Comparison of ENCODE assay signal across 7 mouse cellular contexts in the genomic region with DNA sequence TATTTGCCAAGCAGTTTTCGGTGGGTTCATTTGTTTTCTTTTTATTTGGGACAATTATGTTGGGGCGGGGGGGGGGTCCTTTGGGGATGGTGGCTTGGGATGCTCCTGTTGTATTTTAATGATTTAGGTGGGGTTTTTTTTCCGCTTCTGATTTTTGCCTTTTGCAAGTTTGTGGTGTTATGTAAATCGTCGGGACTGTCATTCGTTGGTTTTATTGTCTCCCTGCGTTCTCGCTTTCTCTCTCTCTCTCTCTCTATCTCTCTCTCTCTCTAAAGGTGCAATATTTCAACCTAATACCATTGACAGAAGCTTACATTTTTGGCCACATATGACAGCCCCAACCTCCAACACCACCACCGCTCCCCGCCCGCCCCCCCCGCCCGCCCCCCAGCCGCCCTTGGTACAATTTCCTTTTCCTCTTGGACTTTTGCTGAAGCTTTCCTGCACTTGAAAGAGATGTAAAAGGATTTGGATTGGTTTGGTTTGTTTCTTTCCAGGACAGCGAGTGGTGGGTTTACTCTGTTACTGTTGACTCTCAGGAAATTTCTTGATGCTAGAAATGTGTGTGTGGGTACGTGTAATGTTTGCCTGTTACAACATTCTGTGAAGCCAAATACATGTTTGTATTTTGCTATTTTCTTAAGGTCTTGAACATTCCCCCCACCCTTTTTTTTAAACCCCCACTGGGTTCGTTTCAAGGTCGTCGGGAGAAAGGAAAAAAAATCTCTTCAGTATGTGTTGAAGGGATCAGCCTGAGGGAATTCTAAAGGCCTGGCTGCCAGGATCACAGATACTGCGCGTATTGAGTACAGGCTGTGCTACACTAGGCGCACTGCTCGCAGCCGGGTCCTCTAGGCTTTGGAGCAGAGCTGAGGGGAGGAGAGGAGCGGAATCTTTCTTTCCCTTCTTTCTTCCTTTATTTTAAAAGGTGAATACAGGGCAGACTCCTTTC. TPM values are rescaled to one million over a fixed set of nuclear protein-coding genes. Genes with fewer than 3 reads are reported as not detected.
DNase-seq lines count a peak whose midpoint lies in the region; ATAC-seq and TF ChIP-seq lines count a peak whose summit lies in the region.

No protein-coding gene starts in this region.

- peak overlapping the region; percentile 97 for H3K4me2 ChIP-seq in kidney, embryonic 15.5 days
- peak overlapping the region; percentile 82 for H3K4me2 ChIP-seq in midbrain, embryonic 11.5 days

- TF ChIP-seq POLR2A in spleen, adult 2 months (IDR thresholded peaks at IDR 0.05; ENCODE audit: low read depth, low read length): no peak

- H3K27ac ChIP-seq in spleen, adult 2 months (ENCODE audit: insufficient read depth, low read length): peak overlapping the region; percentile 96
- peak overlapping the region; percentile 100 for H3K27ac ChIP-seq in heart, embryonic 10.5 days
- peak overlapping the region; percentile 99 for H3K27ac ChIP-seq in kidney, embryonic 15.5 days
- H3K27ac ChIP-seq in midbrain, embryonic 11.5 days (ENCODE audit: low read depth, low read length): peak overlapping the region; percentile 94; the same call in 1 of the 2 replicates

- H3K27me3 ChIP-seq in spleen, adult 2 months (ENCODE audit: control insufficient read depth, insufficient read depth, low read length): no peaks in the 10 kb centered on the region
- no peaks in the 10 kb centered on the region; the same call in 1 of the 2 replicates for H3K27me3 ChIP-seq in heart, embryonic 10.5 days (ENCODE audit: insufficient read depth, poor library complexity, severe bottlenecking)
- H3K27me3 ChIP-seq in kidney, embryonic 15.5 days: no peaks in the 10 kb centered on the region
- H3K27me3 ChIP-seq in midbrain, embryonic 11.5 days (ENCODE audit: control insufficient read depth, insufficient read depth, low read length): peaks cover 20% of the 10 kb centered on the region

- TF ChIP-seq CTCF in spleen, adult 2 months (IDR thresholded peaks at IDR 0.05; ENCODE audit: extremely low read depth, insufficient read depth, insufficient read length, insufficient replicate concordance): no peak

- ATAC-seq in kidney, embryonic 15.5 days (replicated peaks; ENCODE audit: low FRiP score): no peak
- ATAC-seq in midbrain, embryonic 11.5 days (ENCODE audit: low FRiP score): peak; percentile 45

- no peaks in the 10 kb centered on the region for H3K9me3 ChIP-seq in heart, embryonic 10.5 days
- no peaks in the 10 kb centered on the region for H3K9me3 ChIP-seq in kidney, embryonic 15.5 days (replicated peaks)
- no peaks in the 10 kb centered on the region for H3K9me3 ChIP-seq in midbrain, embryonic 11.5 days (ENCODE audit: control insufficient read depth, low read length)

- no peak for DNase-seq in spleen, adult 2 months (ENCODE audit: low read depth in 1 of 2, low spot score in 2 of 2)
- no peak for DNase-seq in spleen, postnatal 14 days (ENCODE audit: low spot score in 2 of 2)
- peak; percentile 70 to 73 for DNase-seq in cerebellum, postnatal 14 days
- peak; percentile 78 for DNase-seq in heart, embryonic 10.5 days (ENCODE audit: low spot score)
- DNase-seq in midbrain, embryonic 11.5 days (ENCODE audit: low spot score, missing footprints): peak; percentile 92
- no peak for DNase-seq in B cell, adult 2 months

- H3K4me1 ChIP-seq in spleen, adult 2 months (ENCODE audit: control insufficient read depth, insufficient read depth, insufficient read length): peaks cover 11% of the 10 kb centered on the region
- H3K4me1 ChIP-seq in heart, embryonic 10.5 days: peaks cover 44% of the 10 kb centered on the region
- H3K4me1 ChIP-seq in kidney, embryonic 15.5 days: peaks cover 68% of the 10 kb centered on the region
- H3K4me1 ChIP-seq in midbrain, embryonic 11.5 days (ENCODE audit: control insufficient read depth, insufficient read depth, low read length): peaks cover 17% of the 10 kb centered on the region

- no peaks in the 10 kb centered on the region for H3K36me3 ChIP-seq in spleen, adult 2 months (ENCODE audit: control insufficient read depth, insufficient read depth, low read length)
- no peaks in the 10 kb centered on the region for H3K36me3 ChIP-seq in heart, embryonic 10.5 days
- H3K36me3 ChIP-seq in kidney, embryonic 15.5 days: no peaks in the 10 kb centered on the region
- H3K36me3 ChIP-seq in midbrain, embryonic 11.5 days (ENCODE audit: control insufficient read depth, insufficient read depth, low read length): no peaks in the 10 kb centered on the region

- 24% methylated on average over 25 of the region's 25 CpGs for WGBS in spleen, adult 2 months
- WGBS in heart, embryonic 10.5 days: 2% methylated on average over 25 of the region's 25 CpGs
- 5% methylated on average over 25 of the region's 25 CpGs for WGBS in kidney, embryonic 15.5 days
- under 1% methylated on average over 25 of the region's 25 CpGs for WGBS in midbrain, embryonic 11.5 days

- peak overlapping the region; percentile 88 for H3K9ac ChIP-seq in kidney, embryonic 15.5 days
- peak overlapping the region; percentile 78 for H3K9ac ChIP-seq in midbrain, embryonic 11.5 days (ENCODE audit: low read length)

- H3K4me3 ChIP-seq in spleen, adult 2 months (ENCODE audit: extremely low read depth, insufficient read depth, insufficient read length): peak overlapping the region; percentile 94
- H3K4me3 ChIP-seq in heart, embryonic 10.5 days: peak overlapping the region; percentile 82
- H3K4me3 ChIP-seq in kidney, embryonic 15.5 days (replicated peaks): peak overlapping the region; percentile 64
- H3K4me3 ChIP-seq in midbrain, embryonic 11.5 days (ENCODE audit: low read depth, low read length): peak overlapping the region; percentile 52

RNA-seq across cellular contexts. Expression of gene Bcl6, which starts 0.8 kb away (rescaled TPM):
- 24.1 and 29.3 TPM in 2 replicates for polyA plus RNA-seq in spleen, adult 2 months (2012; rRNA removed)
- 0.05 and 0.11 TPM in 2 replicates for polyA plus RNA-seq in heart, embryonic 10.5 days (2016; fragmentation: Nextera tagmentation; extraction: Ambion mirVana)
- polyA plus RNA-seq in kidney, embryonic 15.5 days (2015; fragmentation: Nextera tagmentation; extraction: Ambion mirVana): 0.87 and 0.94 TPM in 2 replicates
- polyA plus RNA-seq in midbrain, embryonic 11.5 days (2014; fragmentation: Nextera tagmentation; extraction: Ambion mirVana): 0.11 TPM in 1 of 2 replicates, not detected in the other

RNA-seq across cellular contexts. Expression of gene Gm37419, which starts 1.2 kb away (rescaled TPM):
- polyA plus RNA-seq in spleen, adult 2 months (2012; rRNA removed): not detected in 2 replicates
- not detected in 2 replicates for polyA plus RNA-seq in heart, embryonic 10.5 days (2016; fragmentation: Nextera tagmentation; extraction: Ambion mirVana)
- polyA plus RNA-seq in kidney, embryonic 15.5 days (2015; fragmentation: Nextera tagmentation; extraction: Ambion mirVana): not detected in 2 replicates
- not detected in 2 replicates for polyA plus RNA-seq in midbrain, embryonic 11.5 days (2014; fragmentation: Nextera tagmentation; extraction: Ambion mirVana)

RNA-seq across cellular contexts. Expression of gene Rtp2, which starts 57.3 kb away (rescaled TPM):
- polyA plus RNA-seq in spleen, adult 2 months (2012; rRNA removed): not detected in 2 replicates
- not detected in 2 replicates for polyA plus RNA-seq in heart, embryonic 10.5 days (2016; fragmentation: Nextera tagmentation; extraction: Ambion mirVana)
- polyA plus RNA-seq in kidney, embryonic 15.5 days (2015; fragmentation: Nextera tagmentation; extraction: Ambion mirVana): not detected in 2 replicates
- polyA plus RNA-seq in midbrain, embryonic 11.5 days (2014; fragmentation: Nextera tagmentation; extraction: Ambion mirVana): not detected in 2 replicates

Comparison
In these comparisons a context has a peak if more than half of its experiments do, and no peak if none do; other contexts are left out.
1. DNase-seq: peak in cerebellum, postnatal 14 days (2 of 2), heart, embryonic 10.5 days (single experiment) and midbrain, embryonic 11.5 days (single experiment); none in spleen, adult 2 months (0 of 2), spleen, postnatal 14 days (0 of 2) and B cell, adult 2 months (0 of 2).
2. RNA of gene Bcl6, which starts 0.8 kb away (polyA plus RNA-seq): 24.1 to 29.3 TPM in spleen, adult 2 months; 0.87 to 0.94 TPM in kidney, embryonic 15.5 days, 0.11 TPM in midbrain, embryonic 11.5 days and 0.05 to 0.11 TPM in heart, embryonic 10.5 days; every median in the first group is over 10 times any median in the second.
3. Peak in every context shown above with its lines, with median percentiles within 50 percentile points of each other: H3K27ac ChIP-seq and H3K4me3 ChIP-seq.